Mouse (Mus musculus) forebrain, embryonic 12.5 days (tissue): Measurements from ENCODE around the gene Lemd1. TPM values are rescaled to one million over a fixed set of nuclear protein-coding genes. Genes with fewer than 3 reads are reported as not detected.

Experiments
- ATAC-seq: fragments of 200-750 bp; cut with Nextera tagmentation; 2 replicates; pipeline ENCODE4 v1.8.0; 2017; ENCODE audit warnings: moderate TSS enrichment; ENCODE audit not compliant: low FRiP score
- H3K27ac ChIP-seq: fragments of 300-500 bp; sonication (generic); 2 replicates; pipeline ENCODE4 v1.5.1; 2016; ENCODE audit warnings: mild to moderate bottlenecking
- H3K27me3 ChIP-seq: fragments of 300-500 bp; sonication (generic); 2 replicates; pipeline ENCODE4 v1.6.1; 2016; ENCODE audit warnings: mild to moderate bottlenecking
- H3K36me3 ChIP-seq: fragments of 300-500 bp; sonication (generic); replicated peaks from 2 replicates; pipeline ENCODE4 v1.6.1; 2016; ENCODE audit warnings: mild to moderate bottlenecking
- H3K4me1 ChIP-seq: fragments of 300-500 bp; sonication (generic); 2 replicates; pipeline ENCODE4 v1.6.1; 2016
- H3K4me2 ChIP-seq: fragments of 300-500 bp; sonication (generic); 2 replicates; pipeline ENCODE4 v1.6.1; 2016; ENCODE audit warnings: mild to moderate bottlenecking, moderate library complexity
- H3K4me3 ChIP-seq: fragments of 300-500 bp; sonication (generic); replicated peaks from 2 replicates; pipeline ENCODE4 v1.5.1; 2016; ENCODE audit warnings: mild to moderate bottlenecking
- H3K9ac ChIP-seq: fragments of 300-500 bp; sonication (generic); 2 replicates; pipeline ENCODE4 v1.6.1; 2016; ENCODE audit warnings: mild to moderate bottlenecking
- H3K9me3 ChIP-seq: fragments of 300-500 bp; sonication (generic); 2 replicates; pipeline ENCODE4 v1.6.1; 2016
- WGBS: fragments of 180-500 bp; shearing (Covaris S2); methylation state at CpG from one replicate; pipeline ENCODE4 v1.1.7; 2016; 5-methylcytosine and 5-hydroxymethylcytosine counted together
- polyA plus RNA-seq: library from polyadenylated mRNA; unstranded; fragments of >200 nt; fragmentation: Nextera tagmentation; extraction: Ambion mirVana; gene quantifications from 2 replicates; pipeline ENCODE4 v1.2.1, GENCODE M21; 2016

The Lemd1 gene
- polyA plus RNA-seq, 1 experiment from 2014 or later: 12.3 TPM

GRCm38 (mm10) chr1:132234757-132235273 lies 43.6 kb downstream of the Lemd1 start:
- Histone ChIP-seq H3K4me3 (no peak overlapping the region), H3K4me1 (peaks cover 6% of the 10 kb centered on the region; the same call in 1 of the 2 replicates), H3K4me2 (no peak overlapping the region), H3K9ac (no peak overlapping the region), H3K27me3 (peaks cover 12% of the 10 kb centered on the region; the same call in 1 of the 2 replicates), H3K9me3 (no peaks in the 10 kb centered on the region), H3K27ac (no peak overlapping the region), H3K36me3 (no peaks in the 10 kb centered on the region)
- no peak for ATAC-seq
- WGBS: 79% methylated on average over 9 of the region's 9 CpGs

- Histone ChIP-seq H3K4me1 (no peaks in the 10 kb centered on the region), H3K9me3 (no peaks in the 10 kb centered on the region), H3K4me3 (no peak overlapping the region), H3K9ac (no peak overlapping the region), H3K27ac (no peak overlapping the region), H3K27me3 (peaks cover 12% of the 10 kb centered on the region; the same call in 1 of the 2 replicates), H3K4me2 (no peak overlapping the region), H3K36me3 (no peaks in the 10 kb centered on the region)
- ATAC-seq: no peak
- 23% methylated on average over 6 of the region's 6 CpGs for whole genome bisulfite sequencing
Observed at GRCm38 (mm10) chr1:132237585-132238159, 46.4 kb downstream of the Lemd1 start.

DNA sequence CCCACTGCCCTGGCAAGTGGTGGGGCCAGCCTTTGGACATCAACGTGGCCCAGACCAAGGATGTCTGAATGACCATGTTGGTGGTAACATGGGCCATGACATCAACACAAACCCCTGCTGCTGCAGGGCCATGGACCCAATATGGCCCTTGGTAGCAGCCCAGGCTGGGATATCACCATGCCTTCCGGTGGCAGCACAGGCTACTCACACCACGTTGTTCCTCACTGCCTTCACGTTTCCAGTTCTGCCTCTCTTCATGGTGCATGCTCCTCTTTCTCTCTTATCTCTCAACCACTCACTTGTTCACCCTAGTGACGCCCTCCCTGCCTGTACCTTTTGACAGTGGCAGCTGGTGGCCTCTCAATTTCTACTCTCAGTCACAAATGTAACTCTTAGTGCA lies 53.8 kb downstream of the Lemd1 start:
- Histone ChIP-seq H3K9ac (no peak overlapping the region), H3K4me1 (no peaks in the 10 kb centered on the region; the same call in 1 of the 2 replicates), H3K4me3 (no peak overlapping the region), H3K4me2 (no peak overlapping the region), H3K9me3 (no peaks in the 10 kb centered on the region), H3K27ac (no peak overlapping the region), H3K27me3 (no peaks in the 10 kb centered on the region), H3K36me3 (no peaks in the 10 kb centered on the region)
- no peak for ATAC-seq
- WGBS: 72% methylated on average over 5 of the region's 5 CpGs

- no peaks in the 10 kb centered on the region for H3K9me3 ChIP-seq
- no peak overlapping the region for H3K4me2 ChIP-seq
- no peaks in the 10 kb centered on the region for H3K36me3 ChIP-seq
- no peak overlapping the region for H3K9ac ChIP-seq
- no peak overlapping the region for H3K27ac ChIP-seq
- ATAC-seq: no peak
- 83% methylated on average over 6 of the region's 6 CpGs for WGBS
- no peaks in the 10 kb centered on the region; the same call in 1 of the 2 replicates for H3K4me1 ChIP-seq
- no peaks in the 10 kb centered on the region for H3K27me3 ChIP-seq
- no peak overlapping the region for H3K4me3 ChIP-seq
Observed at GRCm38 (mm10) chr1:132246137-132246536, 54.9 kb downstream of the Lemd1 start.

GRCm38 (mm10) chr1:132246641-132247040 lies 55.4 kb downstream of the Lemd1 start:
- H3K4me1 ChIP-seq: no peaks in the 10 kb centered on the region; the same call in 1 of the 2 replicates
- 93% methylated on average over 4 of the region's 4 CpGs for WGBS
- H3K27me3 ChIP-seq: no peaks in the 10 kb centered on the region
- no peak overlapping the region for H3K9ac ChIP-seq
- ATAC-seq: no peak
- H3K36me3 ChIP-seq: no peaks in the 10 kb centered on the region
- H3K27ac ChIP-seq: no peak overlapping the region
- H3K4me2 ChIP-seq: no peak overlapping the region
- H3K4me3 ChIP-seq: no peak overlapping the region
- H3K9me3 ChIP-seq: no peaks in the 10 kb centered on the region

DNA sequence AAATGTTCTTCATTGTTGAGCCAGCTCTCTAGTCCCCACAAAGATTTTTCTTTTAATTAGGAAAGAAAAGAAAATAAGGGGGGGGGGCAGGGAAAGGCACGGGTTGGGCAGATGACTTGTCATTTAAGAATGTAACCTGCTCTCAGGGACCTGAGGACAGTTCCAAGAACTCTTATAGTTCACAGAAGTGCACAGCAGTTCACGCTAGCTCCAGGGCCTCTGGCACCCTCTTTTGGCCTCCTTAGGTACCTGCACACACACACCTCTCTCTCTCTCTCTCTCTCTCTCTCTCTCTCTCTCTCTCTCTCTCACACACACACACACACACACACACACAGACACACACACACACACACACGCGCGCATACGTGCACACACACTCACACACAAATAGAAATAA lies 63.2 kb downstream of the Lemd1 start:
- H3K4me2 ChIP-seq: no peak overlapping the region
- no peak for ATAC-seq
- no peak overlapping the region for H3K9ac ChIP-seq
- H3K4me1 ChIP-seq: no peaks in the 10 kb centered on the region
- H3K4me3 ChIP-seq: no peak overlapping the region
- H3K27ac ChIP-seq: no peak overlapping the region
- H3K36me3 ChIP-seq: no peaks in the 10 kb centered on the region
- H3K27me3 ChIP-seq: no peaks in the 10 kb centered on the region
- 81% methylated on average over 6 of the region's 6 CpGs for WGBS
- H3K9me3 ChIP-seq: no peaks in the 10 kb centered on the region

DNA sequence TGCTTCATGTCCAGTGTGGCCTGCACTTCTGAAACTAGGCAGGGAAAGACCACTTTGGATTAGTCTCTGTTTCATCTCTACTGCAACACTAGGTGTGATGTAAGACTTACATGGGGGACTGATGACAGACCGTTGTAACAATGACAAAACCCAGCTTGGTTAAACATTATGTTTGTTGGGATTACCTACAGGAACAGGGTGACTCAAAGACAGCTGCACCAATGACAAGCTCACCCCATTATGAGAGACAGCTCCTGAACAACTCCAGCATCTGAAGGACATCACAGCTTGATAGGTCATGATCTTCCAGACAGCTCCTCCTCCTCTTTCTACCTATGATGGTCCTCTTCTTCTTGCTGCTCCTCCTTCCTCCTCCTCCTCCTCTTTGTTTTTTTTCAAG lies 69.1 kb downstream of the Lemd1 start:
- H3K36me3 ChIP-seq: no peaks in the 10 kb centered on the region
- 88% methylated on average over 1 of the region's 1 CpGs for WGBS
- peaks cover 6% of the 10 kb centered on the region for H3K4me1 ChIP-seq
- H3K9me3 ChIP-seq: no peaks in the 10 kb centered on the region
- no peak for ATAC-seq
- H3K9ac ChIP-seq: no peak overlapping the region
- H3K27me3 ChIP-seq: no peaks in the 10 kb centered on the region
- H3K4me3 ChIP-seq: no peak overlapping the region
- H3K27ac ChIP-seq: no peak overlapping the region
- no peak overlapping the region for H3K4me2 ChIP-seq

GRCm38 (mm10) chr1:132261058-132261457 lies 69.8 kb downstream of the Lemd1 start:
- no peak overlapping the region for H3K27ac ChIP-seq
- 66% methylated on average over 5 of the region's 5 CpGs for WGBS
- no peak overlapping the region for H3K4me3 ChIP-seq
- ATAC-seq: no peak
- H3K9me3 ChIP-seq: no peaks in the 10 kb centered on the region
- no peak overlapping the region for H3K4me2 ChIP-seq
- H3K27me3 ChIP-seq: no peaks in the 10 kb centered on the region
- H3K36me3 ChIP-seq: no peaks in the 10 kb centered on the region
- peaks cover 6% of the 10 kb centered on the region for H3K4me1 ChIP-seq
- H3K9ac ChIP-seq: no peak overlapping the region

- H3K27ac ChIP-seq: no peak overlapping the region
- ATAC-seq: no peak
- no peak overlapping the region for H3K9ac ChIP-seq
- H3K9me3 ChIP-seq: no peaks in the 10 kb centered on the region
- no peak overlapping the region for H3K4me2 ChIP-seq
- H3K4me1 ChIP-seq: peaks cover 13% of the 10 kb centered on the region
- no peaks in the 10 kb centered on the region for H3K36me3 ChIP-seq
- 59% methylated on average over 4 of the region's 4 CpGs for WGBS
- H3K4me3 ChIP-seq: no peak overlapping the region
- no peaks in the 10 kb centered on the region for H3K27me3 ChIP-seq
Observed at GRCm38 (mm10) chr1:132263618-132264017, 72.4 kb downstream of the Lemd1 start.

DNA sequence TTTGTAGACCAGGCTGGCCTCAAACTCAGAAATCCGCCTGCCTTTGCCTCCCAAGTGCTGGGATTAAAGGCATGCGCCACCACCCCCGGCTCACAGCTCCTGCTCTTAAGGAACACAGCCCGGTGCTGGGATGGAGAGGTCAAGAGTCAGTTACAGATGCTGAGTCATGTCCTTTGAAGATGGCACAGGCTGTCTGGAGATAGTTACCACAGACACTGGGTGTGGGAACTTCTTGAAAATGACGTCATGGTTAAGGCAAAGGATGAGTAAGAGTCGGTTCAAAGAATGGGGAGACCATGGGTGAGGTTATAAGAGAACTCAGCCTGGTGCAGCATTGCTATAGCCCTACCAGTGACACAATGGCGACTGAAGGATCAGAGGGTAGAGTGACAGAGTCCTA lies 73.3 kb downstream of the Lemd1 start:
- no peaks in the 10 kb centered on the region for H3K27me3 ChIP-seq
- no peak overlapping the region for H3K4me2 ChIP-seq
- no peak overlapping the region for H3K9ac ChIP-seq
- no peaks in the 10 kb centered on the region for H3K36me3 ChIP-seq
- peaks cover 13% of the 10 kb centered on the region for H3K4me1 ChIP-seq
- WGBS: 79% methylated on average over 7 of the region's 7 CpGs
- no peak overlapping the region for H3K27ac ChIP-seq
- no peak overlapping the region for H3K4me3 ChIP-seq
- ATAC-seq: no peak
- H3K9me3 ChIP-seq: no peaks in the 10 kb centered on the region

DNA sequence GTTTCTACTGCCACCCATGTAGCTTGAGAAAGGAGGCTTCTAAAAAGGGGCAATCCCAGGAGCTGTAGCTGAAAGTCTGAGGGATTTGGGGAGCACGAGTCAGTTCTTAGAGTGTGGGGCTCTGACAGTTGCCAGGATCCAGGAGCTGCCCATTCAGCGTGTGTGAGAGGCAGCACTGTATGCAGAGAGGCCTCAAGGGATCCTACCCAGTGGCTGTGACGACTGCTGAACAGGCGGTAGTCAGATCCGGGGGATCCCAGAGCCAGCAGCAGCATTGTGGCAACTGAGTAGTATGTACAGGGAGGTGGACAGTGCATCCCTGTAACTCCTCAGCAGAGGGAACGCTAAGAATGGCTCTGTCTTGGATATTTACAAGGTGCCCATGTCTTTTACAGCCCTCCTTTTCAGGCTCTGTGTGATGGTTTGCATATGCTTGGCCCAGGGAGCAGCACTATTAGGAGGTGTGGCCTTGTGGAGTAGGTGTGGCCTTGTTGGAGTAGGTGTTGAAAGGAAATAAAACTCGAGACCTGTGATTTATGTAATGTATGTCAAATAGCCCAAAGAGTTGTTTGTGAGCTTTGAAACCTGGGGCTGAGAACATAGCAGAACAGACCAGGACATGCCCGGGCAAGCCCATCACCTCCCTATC lies 74.1 kb downstream of the Lemd1 start:
- WGBS: 79% methylated on average over 8 of the region's 8 CpGs
- H3K27ac ChIP-seq: no peak overlapping the region

GRCm38 (mm10) chr1:132265936-132266335 lies 74.7 kb downstream of the Lemd1 start:
- H3K9me3 ChIP-seq: no peaks in the 10 kb centered on the region
- no peak for ATAC-seq
- 86% methylated on average over 10 of the region's 10 CpGs for WGBS

More for the DNA sequence above, 74.1 kb downstream of the Lemd1 start:
- Histone ChIP-seq H3K9ac (no peak overlapping the region), H3K27me3 (no peaks in the 10 kb centered on the region), H3K4me2 (no peak overlapping the region), H3K36me3 (no peaks in the 10 kb centered on the region), H3K4me3 (no peak overlapping the region), H3K9me3 (no peaks in the 10 kb centered on the region), H3K4me1 (peaks cover 13% of the 10 kb centered on the region)
- ATAC-seq: no peak

More at GRCm38 (mm10) chr1:132265936-132266335, 74.7 kb downstream of the Lemd1 start:
- Histone ChIP-seq H3K36me3 (no peaks in the 10 kb centered on the region), H3K27ac (no peak overlapping the region), H3K4me3 (no peak overlapping the region), H3K4me1 (peaks cover 13% of the 10 kb centered on the region), H3K27me3 (no peaks in the 10 kb centered on the region), H3K4me2 (no peak overlapping the region), H3K9ac (no peak overlapping the region)
